Mouse (Mus musculus): ENCODE data around the gene Zmynd8.

DNA sequence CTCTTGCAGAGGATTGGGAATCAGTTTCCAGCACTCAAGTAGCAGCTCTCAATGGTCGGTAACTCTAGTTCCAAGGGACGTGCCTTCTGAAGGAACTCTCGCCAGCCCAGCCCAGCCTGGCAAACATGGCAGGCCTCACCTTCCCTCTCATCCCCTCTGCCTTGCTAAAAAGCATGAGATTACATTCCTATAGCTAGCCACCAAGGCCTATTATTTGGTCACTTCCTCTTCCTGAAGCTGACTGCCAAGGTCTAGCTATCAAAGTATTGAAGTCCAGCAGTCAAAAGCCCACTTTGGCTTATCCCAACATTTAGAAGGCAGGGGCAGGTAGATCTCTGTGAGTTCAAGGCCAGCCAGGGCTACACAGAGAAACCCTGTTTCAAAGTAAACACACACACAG, 24.2 kb upstream of the Zmynd8 start:
- TF ChIP-seq CTCF (IDR thresholded peaks at IDR 0.05; ENCODE audit: control insufficient read depth, insufficient read depth, insufficient read length) = no peak
- no peak for TF ChIP-seq USF1 (IDR thresholded peaks at IDR 0.05; ENCODE audit: low read depth)
- no peak for TF ChIP-seq MAX (IDR thresholded peaks at IDR 0.05)
- TF ChIP-seq MYOD1 (IDR thresholded peaks at IDR 0.05; ENCODE audit: control insufficient read depth, insufficient read length, low read depth) = no peak
- TF ChIP-seq MYOG (IDR thresholded peaks at IDR 0.05; ENCODE audit: control insufficient read depth, extremely low read depth, insufficient read length) = no peak
- no peak for TF ChIP-seq FOSL1 (IDR thresholded peaks at IDR 0.05; ENCODE audit: insufficient read depth, low read length, poor library complexity, severe bottlenecking)
- no peak for TF ChIP-seq CEBPB (IDR thresholded peaks at IDR 0.05; ENCODE audit: low read depth)
